Mouse (Mus musculus): ENCODE data around the gene Chst11. TPM values are rescaled to one million over a fixed set of nuclear protein-coding genes. Genes with fewer than 3 reads are reported as not detected.

The Chst11 gene
- polyA plus RNA-seq, 1 experiment, result 25.0 TPM

- no peak overlapping the region for H3K4me3 ChIP-seq (ENCODE audit: insufficient read depth, low read length)
- H3K27ac ChIP-seq (ENCODE audit: insufficient read depth, low read length), result peak overlapping the region; percentile 36; the same call in 1 of the 2 replicates
- peaks cover 9% of the 10 kb centered on the region for H3K4me1 ChIP-seq (ENCODE audit: control insufficient read depth, insufficient read depth, low read length)
- TF ChIP-seq POLR2A (IDR thresholded peaks at IDR 0.05; ENCODE audit: extremely low read depth, insufficient read depth, low read length), result no peak
Observed at GRCm38 (mm10) chr10:83005003-83005402, 19.7 kb downstream of the Chst11 start.

GRCm38 (mm10) chr10:83006258-83006657 lies 21.0 kb downstream of the Chst11 start:
- Histone ChIP-seq H3K27ac (ENCODE audit: insufficient read depth, low read length) (no peak overlapping the region), H3K4me3 (ENCODE audit: insufficient read depth, low read length) (no peak overlapping the region), H3K4me1 (ENCODE audit: control insufficient read depth, insufficient read depth, low read length) (peaks cover 7% of the 10 kb centered on the region)
- TF ChIP-seq POLR2A (IDR thresholded peaks at IDR 0.05; ENCODE audit: extremely low read depth, insufficient read depth, low read length) (no peak), CTCF (IDR thresholded peaks at IDR 0.05; ENCODE audit: extremely low read depth, insufficient read depth, low read length) (no peak)

GRCm38 (mm10) chr10:83013984-83014383 lies 28.7 kb downstream of the Chst11 start:
- TF ChIP-seq POLR2A (IDR thresholded peaks at IDR 0.05; ENCODE audit: extremely low read depth, insufficient read depth, low read length) (no peak), CTCF (IDR thresholded peaks at IDR 0.05; ENCODE audit: extremely low read depth, insufficient read depth, low read length) (no peak)

GRCm38 (mm10) chr10:83015919-83016318 lies 30.6 kb downstream of the Chst11 start:
- no peak for TF ChIP-seq POLR2A (IDR thresholded peaks at IDR 0.05; ENCODE audit: extremely low read depth, insufficient read depth, low read length)
- TF ChIP-seq CTCF (IDR thresholded peaks at IDR 0.05; ENCODE audit: extremely low read depth, insufficient read depth, low read length), result no peak
- Histone ChIP-seq H3K27ac (ENCODE audit: insufficient read depth, low read length) (no peak overlapping the region), H3K4me3 (ENCODE audit: insufficient read depth, low read length) (no peak overlapping the region), H3K4me1 (ENCODE audit: control insufficient read depth, insufficient read depth, low read length) (no peaks in the 10 kb centered on the region)

More at GRCm38 (mm10) chr10:83013984-83014383, 28.7 kb downstream of the Chst11 start:
- H3K4me3 ChIP-seq (ENCODE audit: insufficient read depth, low read length), result no peak overlapping the region
- H3K4me1 ChIP-seq (ENCODE audit: control insufficient read depth, insufficient read depth, low read length), result no peaks in the 10 kb centered on the region
- H3K27ac ChIP-seq (ENCODE audit: insufficient read depth, low read length), result no peak overlapping the region

GRCm38 (mm10) chr10:83016779-83017178 lies 31.5 kb downstream of the Chst11 start:
- H3K4me1 ChIP-seq (ENCODE audit: control insufficient read depth, insufficient read depth, low read length), result no peaks in the 10 kb centered on the region
- no peak overlapping the region for H3K27ac ChIP-seq (ENCODE audit: insufficient read depth, low read length)
- no peak overlapping the region for H3K4me3 ChIP-seq (ENCODE audit: insufficient read depth, low read length)
- TF ChIP-seq POLR2A (IDR thresholded peaks at IDR 0.05; ENCODE audit: extremely low read depth, insufficient read depth, low read length), result no peak
- TF ChIP-seq CTCF (IDR thresholded peaks at IDR 0.05; ENCODE audit: extremely low read depth, insufficient read depth, low read length), result no peak

- H3K4me1 ChIP-seq (ENCODE audit: control insufficient read depth, insufficient read depth, low read length), result no peaks in the 10 kb centered on the region
- H3K27ac ChIP-seq (ENCODE audit: insufficient read depth, low read length), result no peak overlapping the region
- no peak overlapping the region for H3K4me3 ChIP-seq (ENCODE audit: insufficient read depth, low read length)
- TF ChIP-seq POLR2A (IDR thresholded peaks at IDR 0.05; ENCODE audit: extremely low read depth, insufficient read depth, low read length), result no peak
- TF ChIP-seq CTCF (IDR thresholded peaks at IDR 0.05; ENCODE audit: extremely low read depth, insufficient read depth, low read length), result no peak
Observed at GRCm38 (mm10) chr10:83017760-83018498, 32.6 kb downstream of the Chst11 start.

- H3K27ac ChIP-seq (ENCODE audit: insufficient read depth, low read length), result no peak overlapping the region
- no peaks in the 10 kb centered on the region for H3K4me1 ChIP-seq (ENCODE audit: control insufficient read depth, insufficient read depth, low read length)
- TF ChIP-seq POLR2A (IDR thresholded peaks at IDR 0.05; ENCODE audit: extremely low read depth, insufficient read depth, low read length), result no peak
- TF ChIP-seq CTCF (IDR thresholded peaks at IDR 0.05; ENCODE audit: extremely low read depth, insufficient read depth, low read length), result no peak
Observed at GRCm38 (mm10) chr10:83018521-83018920, 33.2 kb downstream of the Chst11 start.

GRCm38 (mm10) chr10:83019497-83020270 lies 34.4 kb downstream of the Chst11 start:
- no peaks in the 10 kb centered on the region for H3K4me1 ChIP-seq (ENCODE audit: control insufficient read depth, insufficient read depth, low read length)
- no peak overlapping the region for H3K27ac ChIP-seq (ENCODE audit: insufficient read depth, low read length)
- no peak overlapping the region for H3K4me3 ChIP-seq (ENCODE audit: insufficient read depth, low read length)
- TF ChIP-seq POLR2A (IDR thresholded peaks at IDR 0.05; ENCODE audit: extremely low read depth, insufficient read depth, low read length) (no peak), CTCF (IDR thresholded peaks at IDR 0.05; ENCODE audit: extremely low read depth, insufficient read depth, low read length) (no peak)

More at GRCm38 (mm10) chr10:83018521-83018920, 33.2 kb downstream of the Chst11 start:
- H3K4me3 ChIP-seq (ENCODE audit: insufficient read depth, low read length), result no peak overlapping the region

- no peaks in the 10 kb centered on the region for H3K4me1 ChIP-seq (ENCODE audit: control insufficient read depth, insufficient read depth, low read length)
Observed at GRCm38 (mm10) chr10:83022616-83023015, 37.3 kb downstream of the Chst11 start.

More at GRCm38 (mm10) chr10:83022616-83023015, 37.3 kb downstream of the Chst11 start:
- Histone ChIP-seq H3K4me3 (ENCODE audit: insufficient read depth, low read length) (no peak overlapping the region), H3K27ac (ENCODE audit: insufficient read depth, low read length) (no peak overlapping the region)
- no peak for TF ChIP-seq POLR2A (IDR thresholded peaks at IDR 0.05; ENCODE audit: extremely low read depth, insufficient read depth, low read length)
- TF ChIP-seq CTCF (IDR thresholded peaks at IDR 0.05; ENCODE audit: extremely low read depth, insufficient read depth, low read length), result no peak
